Mouse (Mus musculus) thymus, postnatal 10 days (tissue): ENCODE data around the gene Hrh3.
A peak's percentile ranks its signal among the peaks of the same experiment; 100 is the strongest.

Experiments
- DNase-seq, 2 experiments: peaks; one replicate each; pipeline ENCODE4 v3.0.0; 2021; ENCODE audit warnings: low spot score in 2 of 2

The Hrh3 gene

DNA sequence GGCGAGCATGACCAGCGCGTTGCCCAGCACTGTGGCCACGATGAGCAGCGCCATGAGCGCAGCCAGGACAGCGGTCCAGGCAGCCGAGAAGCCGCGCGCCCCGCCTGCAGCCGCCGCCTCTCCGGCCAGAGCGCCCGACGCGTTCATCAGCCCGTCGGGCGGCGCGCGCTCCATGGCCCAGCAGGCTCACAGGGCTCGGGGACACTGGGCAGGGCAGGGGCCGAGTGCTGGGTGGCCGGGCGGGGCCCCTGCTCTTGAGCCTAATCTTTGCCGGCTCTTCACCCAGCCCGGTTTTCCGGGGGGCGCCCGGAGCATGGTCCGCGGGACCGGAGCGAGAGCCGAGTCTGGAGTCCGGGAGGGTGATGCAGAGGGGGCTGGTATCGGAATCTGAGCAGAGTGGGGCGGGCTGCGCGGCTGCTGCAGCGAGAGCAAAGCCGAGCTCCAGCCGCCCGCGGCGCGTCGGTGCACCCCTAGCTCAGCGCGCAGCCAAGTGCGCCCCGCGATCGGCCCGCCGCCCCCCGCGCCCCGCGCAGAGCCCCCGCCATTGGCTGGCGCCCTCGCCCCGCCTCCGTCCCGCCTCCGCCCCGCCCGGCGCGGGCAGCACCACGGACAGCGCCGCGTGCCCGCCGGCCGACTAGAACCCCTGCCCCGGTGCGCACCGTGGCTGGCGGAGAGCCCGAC is at the start of gene Hrh3:
Gene Hrh3, minus strand, starts transcription at position 511 of the 681 bp plus-strand sequence.
- peak; percentile 77 to 87 for DNase-seq

DNA sequence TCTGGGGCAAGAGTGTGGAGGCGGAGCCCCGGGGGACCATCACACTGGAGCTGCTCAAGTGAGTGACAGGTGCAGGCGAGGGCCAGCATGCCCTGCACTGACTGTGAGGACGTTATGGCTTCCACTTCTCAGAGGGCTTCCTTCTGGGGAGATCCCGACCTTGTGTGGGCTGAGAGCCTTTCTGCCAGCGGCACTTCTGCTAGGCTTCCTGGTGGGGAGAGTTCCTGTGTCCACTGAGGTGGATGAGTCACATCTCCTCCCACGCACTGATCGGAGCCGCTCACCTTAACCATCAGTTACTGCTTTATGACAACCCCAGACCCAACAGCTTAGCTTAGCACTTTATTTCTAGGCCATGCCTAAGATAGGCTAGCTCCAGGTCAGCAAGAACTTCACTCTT is 44.3 kb upstream of the Hrh3 start:
- no peak for DNase-seq

DNA sequence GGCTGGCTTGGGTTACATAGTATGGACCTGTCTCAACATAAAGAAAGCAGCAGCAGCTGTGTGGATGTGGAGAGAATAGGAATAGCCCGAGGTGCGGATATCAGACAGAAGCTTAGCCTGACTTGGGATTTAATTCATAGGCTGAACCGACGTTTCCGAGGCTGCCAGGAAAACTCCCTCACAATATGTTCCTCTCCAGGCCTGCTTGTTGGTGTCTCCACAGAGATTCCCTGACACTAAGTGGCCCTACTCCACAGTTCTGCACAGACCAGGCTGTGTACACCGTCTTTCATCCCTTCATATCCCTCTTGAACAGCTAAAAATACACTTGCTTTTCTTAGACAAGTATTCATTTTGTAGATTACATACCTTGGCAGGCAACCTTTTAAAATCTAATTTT is 43.1 kb upstream of the Hrh3 start:
- DNase-seq: no peak

DNA sequence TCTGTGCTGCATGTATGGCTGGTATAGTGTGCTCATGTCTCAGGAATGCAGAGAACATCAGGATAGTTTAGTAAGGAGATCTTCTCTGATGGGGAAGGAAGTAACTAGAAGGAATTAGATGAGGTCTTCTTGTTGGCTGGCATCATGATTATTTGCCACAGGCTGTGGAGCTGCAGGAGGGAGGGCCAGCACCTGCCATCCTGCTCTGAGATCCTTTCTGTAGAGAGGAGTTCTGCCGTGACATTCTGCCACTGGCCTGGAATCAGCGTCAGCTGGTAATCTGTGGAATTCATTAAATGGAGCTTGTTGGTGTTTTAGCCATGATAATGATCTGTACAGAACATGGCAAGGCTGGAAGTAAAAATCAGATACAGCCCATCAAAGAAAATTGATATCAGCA is 41.8 kb upstream of the Hrh3 start:
- no peak for DNase-seq

DNA sequence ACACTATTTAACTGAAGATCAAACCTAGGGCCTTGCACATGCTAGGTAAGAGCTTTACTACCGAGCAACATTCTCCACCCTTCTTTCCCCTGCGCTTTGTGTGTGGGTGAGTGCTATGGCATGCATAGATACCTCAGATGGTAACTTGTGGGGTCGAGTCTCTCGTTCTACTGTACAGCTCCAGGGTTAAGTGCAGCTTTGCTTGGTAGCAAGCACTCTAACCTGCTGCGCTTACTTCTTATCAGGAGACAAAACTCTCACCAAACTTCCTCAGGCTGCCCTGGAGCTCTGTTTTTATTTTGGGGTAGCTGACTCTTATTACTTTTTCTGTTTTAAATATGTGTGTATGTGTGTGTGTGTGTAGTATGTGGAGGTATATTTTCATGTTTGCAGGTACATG is 31.1 kb upstream of the Hrh3 start:
- no peak for DNase-seq

DNA sequence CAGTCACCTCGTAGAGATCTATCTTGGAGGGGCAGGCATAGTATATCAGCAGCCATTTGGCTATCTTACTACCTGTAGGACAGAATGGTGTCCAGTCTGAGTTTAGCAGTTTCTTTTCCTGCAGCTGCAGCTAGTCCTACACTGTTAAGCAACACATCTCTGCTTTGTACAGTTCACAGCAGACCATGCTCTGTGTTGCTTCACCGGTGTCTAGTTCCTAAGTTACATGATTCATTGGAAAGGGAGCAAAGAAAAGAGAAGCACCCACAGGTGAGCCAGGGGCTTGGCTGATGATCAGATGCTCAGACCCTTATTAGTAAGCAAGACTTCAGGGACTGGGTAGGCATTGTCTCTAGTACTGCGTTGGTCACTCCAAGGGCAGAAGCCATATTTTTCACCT is 29.6 kb upstream of the Hrh3 start:
- DNase-seq: no peak

DNA sequence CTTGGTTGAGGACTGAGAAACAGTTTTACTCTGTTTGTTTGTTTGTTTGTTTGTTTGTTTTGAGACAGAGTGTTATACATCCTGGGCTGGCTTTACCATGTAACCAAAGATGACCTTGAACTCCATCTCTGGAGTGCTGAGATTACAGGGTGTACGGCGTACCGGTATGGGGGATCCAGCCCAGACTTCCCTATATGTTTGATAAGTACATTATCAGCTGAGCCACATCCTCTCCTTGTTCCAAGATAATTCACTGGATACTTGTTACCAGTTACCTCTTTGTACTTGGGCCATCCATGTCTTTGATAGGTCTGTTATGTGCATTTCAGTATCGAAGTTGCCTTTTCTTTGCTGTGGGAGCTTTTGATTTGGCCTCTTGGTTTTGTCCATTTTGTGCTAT is 28.9 kb upstream of the Hrh3 start:
- DNase-seq: no peak

DNA sequence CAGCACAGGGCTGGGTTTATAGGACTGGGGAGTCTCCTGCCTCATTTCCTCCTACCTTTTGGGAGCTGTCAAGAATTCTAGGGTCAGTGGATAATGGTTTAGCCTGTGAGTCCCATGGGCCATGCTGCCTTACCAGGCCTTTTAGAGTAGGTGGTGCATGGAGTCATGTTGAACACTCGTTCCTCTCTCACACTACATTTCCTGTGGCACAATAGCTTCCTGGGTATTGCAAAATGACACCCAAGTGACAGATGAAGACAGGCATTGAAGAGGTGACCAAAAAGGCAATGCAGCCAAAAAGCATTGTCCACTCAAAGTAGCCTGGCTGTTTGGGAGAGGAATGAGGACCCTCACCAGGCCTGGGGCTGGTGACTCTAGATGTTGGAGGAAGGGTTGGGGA is 23.4 kb upstream of the Hrh3 start:
- DNase-seq: no peak

DNA sequence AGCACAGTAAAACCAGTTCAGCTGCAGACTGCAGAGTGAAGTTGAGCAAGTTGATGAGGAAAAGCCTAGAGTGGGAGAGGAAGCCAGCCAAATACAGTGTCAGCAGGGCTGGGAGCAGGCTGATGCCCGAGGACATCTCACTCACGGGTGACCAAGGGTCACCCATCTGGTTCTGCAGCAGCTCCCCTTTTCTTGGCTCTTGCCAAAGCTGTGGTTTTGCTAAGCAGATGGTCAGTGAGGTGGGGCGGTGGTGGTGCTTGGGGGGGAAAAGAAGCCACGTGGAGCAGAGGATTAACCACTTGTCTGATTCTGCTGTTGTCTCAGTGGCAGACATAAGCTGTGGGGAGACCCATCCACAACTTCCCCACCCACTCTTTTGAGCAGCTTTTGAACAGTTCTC is 21.9 kb upstream of the Hrh3 start:
- no peak for DNase-seq

DNA sequence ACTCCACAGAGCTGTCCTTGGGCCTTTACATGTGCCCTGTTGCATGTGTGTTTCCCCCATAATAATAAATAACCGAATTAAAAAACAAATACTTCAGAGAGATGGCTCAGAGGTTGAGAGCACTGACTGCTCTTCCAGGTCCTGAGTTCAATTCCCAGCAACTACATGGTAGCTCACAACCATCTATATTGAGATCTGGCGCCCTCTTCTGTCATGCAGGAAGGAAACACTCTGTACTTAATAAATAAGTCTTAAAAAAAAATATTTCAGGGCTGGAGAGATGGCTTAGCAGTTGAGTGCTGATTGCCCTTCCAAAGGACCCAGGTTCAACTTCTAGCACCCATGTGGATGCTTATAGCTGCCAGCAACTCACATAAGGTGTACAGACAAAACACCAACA is 19.9 kb upstream of the Hrh3 start:
- no peak for DNase-seq

DNA sequence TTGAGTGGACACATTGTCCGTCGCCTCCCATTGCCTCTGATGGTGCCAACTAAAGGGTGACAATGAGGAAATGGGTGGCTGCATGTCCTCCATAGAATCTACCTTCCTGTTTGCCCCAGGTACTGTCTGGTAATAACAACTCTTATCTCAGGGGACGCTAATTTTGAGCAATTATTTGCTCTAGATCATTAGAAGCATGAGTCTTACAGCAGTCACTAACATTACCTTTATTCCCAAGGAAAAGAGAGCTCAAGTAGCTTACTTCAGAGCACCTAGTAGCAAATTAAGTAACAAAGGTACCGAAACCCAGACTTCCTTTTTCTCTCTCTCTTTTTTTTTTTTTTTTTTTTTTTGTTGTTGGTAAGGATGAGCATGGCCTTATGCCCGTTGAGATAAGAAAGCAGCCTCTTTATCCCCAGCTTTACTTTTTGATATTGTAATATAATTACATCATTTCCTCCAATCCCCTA is 16.0 kb upstream of the Hrh3 start:
- DNase-seq: no peak

DNA sequence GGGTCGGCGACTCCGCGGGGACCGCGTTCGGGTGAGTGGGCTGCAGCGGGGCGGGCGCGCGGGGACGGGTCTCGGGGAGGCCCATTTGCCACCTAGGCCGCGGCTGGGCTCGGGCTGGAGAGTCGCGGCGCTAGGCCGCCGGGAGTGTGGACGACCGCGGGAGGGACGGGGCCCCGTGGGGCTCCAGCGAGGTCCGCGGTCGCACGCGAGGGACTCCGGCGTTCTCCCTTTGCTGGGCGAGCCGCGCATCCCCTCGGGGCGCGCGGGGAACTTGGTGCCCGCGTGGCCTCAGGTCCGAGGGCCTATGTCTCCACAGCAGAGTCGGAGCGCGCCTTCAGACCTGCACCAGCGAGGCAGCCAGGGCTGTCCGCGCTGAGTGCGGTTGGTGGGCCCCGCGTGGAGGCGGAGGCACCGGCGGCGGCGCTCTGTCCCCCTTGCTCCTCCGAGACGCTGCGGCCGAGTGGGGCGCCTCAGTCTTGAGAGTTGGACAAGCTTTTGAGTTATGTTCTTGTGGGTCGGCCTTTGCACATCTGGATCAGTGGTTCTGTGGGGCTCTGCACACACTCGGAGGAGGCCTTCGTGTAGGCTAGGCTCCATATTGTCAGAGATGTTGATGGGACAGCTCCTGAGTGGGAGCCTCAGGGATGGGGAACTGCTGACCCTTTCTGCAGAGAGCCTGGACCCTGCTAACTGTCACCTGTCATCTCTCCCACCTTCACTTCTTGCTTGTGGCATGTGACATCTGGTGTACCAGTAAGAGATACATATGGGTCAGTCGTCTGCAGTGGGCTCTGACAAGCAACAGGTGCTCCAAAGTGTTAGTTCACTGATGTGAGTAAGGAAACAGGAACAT is 15.4 kb upstream of the Hrh3 start:
- peak in 1 of 2 experiments; percentile 38 for DNase-seq

DNA sequence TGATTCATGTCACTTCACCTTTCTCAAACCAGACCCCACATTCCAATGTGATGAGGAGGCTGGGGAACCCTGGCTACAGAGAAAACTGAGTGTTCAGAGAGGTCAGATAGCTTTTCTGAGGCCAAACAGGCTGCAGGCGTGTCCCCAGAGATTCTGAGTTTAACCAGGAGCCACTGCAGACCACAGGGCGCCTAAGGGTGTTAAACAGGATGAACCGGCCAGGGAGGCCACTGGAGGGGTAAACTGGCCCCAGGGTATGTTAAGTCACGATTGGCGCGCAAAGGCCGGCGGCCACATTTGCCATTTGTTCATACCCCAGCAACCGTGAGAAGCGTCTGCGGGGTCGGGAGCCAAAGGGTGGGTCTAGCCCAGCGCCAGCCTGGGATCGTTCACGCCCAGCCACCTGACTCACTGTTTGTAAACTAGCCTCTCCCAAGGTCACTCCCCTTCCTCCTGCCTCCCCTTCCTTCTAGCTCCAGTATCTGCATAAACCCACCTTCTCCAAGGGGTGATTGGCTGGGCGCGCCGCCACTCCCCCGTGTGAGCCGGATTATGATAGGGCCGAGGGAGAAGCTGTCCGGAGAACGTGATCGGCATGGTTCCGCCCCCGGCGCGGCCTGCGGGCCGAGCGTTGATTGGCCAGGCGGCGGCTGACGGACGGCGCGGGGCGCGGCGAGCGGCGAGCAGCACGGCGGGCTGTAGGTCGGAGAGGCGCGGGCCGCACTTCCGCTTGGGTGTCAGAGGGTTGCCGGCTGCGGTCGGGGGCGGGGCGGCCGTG is 14.6 kb upstream of the Hrh3 start, which contains the start of gene Osbpl2:
Gene Osbpl2, plus strand, starts transcription at position 646 of the 778 bp plus-strand sequence.
- peak; percentile 95 to 98 for DNase-seq

DNA sequence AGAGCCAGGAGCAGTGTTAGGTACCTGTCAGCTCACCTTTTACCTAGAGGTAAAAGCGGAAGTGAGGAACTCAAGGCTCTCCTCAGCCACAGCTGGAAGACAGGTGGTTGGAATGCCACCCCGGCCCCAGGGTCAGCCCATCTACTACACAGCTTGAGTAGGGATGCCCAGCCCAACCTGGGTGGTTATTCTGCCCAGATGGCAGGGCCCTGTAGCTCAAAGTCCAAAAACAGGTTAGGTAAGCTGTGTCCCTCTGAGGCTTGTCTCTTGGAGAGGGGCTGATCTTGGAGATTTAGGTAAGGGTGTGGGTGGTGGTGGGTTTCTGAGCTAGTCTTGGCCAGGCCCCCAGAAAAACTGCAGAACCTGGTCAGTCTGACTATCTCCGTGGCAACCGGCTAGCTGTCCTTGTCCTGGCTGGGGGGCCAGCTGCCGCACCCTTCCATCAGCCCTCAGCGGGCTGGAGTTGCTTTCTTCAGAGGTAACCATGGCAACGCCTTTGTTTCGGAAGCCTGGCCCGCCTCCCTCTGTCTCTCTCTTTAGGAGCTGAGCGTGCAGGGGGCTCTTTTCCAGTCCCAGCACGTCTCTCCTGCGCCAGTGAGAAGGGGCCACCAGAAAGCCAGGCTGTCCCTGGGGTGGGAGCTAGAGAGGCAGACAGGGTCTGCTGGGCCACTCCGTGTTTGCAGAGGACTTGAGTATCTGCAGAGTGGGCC is 13.4 kb upstream of the Hrh3 start:
- DNase-seq: no peak

DNA sequence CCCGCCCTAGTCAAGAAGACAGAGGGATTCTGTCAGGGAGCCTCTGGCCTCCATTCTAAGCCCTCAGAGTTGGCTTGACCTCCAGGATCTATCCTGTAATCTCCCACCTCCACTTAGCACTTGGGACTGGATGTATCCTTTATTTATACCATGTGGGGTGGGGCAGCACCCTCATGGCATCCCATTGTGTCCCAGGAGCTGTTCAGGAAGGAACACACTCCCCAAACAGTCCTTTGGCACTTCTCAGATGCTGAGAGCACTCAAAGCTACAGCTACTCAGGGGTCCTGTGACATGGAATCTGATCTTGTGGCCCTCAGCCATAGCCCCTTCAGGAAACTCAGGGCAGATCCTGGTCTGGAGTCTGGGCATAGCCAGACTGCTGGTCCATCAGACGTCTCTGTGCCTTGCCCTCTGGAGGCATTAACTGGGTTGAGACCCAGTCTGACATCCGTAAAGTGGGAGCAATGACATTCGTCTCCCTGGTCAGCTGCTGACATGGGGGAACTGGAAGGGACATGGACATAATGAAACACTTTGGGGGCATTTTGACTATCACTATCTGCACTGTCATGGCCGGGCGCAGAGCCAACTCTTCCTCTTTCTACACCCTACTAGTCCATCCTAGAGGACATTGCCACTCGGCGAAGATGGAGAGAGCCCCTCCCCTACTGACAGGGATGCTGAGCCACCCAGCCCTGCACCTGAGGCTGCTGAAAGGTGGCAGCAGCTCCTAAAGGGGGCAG is 12.6 kb upstream of the Hrh3 start:
- no peak for DNase-seq

DNA sequence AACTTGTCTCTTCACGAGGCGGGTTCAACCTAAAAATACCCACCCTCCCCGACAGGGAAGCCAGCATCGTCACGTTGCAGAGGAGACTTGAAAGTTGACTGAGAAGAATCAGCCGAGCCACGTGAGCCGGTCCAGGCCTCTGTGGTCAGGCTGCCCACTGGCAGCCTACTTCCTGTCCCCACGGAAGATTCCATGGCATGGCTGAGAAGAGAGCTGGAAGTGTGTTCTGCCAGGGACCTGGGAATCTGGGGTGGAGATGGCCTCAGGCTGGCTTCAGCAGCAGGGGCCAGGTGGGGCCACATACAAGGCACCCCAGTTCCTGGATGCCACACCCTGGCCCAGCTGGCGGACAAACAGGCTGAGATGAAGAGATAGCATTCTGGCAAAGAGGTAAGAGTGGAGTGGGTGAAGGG is 11.8 kb upstream of the Hrh3 start:
- DNase-seq: no peak

DNA sequence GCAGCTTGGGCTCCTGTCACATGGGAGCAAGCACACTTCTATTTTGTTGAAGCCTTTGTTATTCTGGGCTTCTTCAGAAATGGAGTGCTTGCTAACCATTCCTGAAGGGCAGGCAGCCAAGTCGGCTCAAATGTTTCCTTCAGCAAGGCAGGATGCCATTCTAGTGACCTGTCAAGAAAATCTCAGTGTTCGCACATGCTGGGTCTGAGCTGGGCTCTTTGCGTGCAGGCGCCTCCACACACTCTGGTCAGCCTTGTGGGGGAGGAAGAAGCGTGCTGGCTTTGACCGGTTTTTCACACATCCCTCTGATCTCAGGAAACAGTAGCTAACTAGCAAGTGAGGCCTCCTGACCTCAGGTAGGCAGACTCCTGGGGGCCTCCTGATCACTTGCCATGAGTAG is 11.0 kb upstream of the Hrh3 start:
- DNase-seq: no peak

DNA sequence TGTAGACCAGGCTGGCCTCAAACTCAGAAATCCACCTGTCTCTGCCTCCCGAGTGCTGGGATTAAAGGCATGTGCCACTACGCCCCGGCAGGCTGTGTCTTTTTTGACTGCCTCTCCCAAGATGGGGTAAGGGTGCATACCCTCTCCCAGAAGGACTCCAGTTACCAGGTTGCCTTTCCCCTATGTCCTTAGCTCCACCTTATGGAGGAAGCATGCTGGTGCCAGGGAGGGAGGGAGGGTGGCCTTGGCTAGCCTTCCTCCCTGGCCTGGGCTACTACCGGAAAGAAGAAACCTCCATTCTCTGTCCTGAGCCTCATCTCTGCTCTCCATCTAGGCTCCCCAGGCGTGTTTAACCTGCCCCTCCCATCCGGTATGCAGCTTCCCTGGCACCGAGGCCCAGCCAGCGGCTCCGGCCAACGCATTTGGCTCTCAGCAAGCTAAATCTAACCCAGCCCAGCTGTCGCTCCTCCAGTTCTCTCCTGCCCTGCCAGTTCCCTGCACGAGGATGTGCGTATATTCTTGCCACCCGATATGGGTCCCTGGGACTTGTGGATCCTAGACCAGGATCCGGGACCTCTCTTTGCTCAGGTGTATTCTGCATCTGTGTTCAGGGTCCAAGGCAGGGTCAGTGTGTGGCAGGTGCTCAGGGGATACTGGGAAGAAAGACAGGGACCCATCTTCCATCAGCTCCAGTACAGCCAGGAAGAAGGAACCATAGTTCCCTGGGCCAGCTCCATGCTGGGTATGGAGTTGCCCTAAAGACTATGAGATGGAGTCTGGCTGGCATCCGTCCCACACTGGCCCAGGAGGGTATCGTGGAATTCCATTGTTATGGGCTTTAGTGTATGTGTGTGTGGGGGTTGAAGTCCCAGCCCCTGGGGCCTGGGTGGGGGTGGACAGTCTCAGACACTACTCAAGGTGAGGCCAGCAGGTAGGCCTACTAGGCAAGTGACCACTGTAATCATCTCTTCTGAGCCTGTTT is 9.9 kb upstream of the Hrh3 start:
- DNase-seq: no peak

DNA sequence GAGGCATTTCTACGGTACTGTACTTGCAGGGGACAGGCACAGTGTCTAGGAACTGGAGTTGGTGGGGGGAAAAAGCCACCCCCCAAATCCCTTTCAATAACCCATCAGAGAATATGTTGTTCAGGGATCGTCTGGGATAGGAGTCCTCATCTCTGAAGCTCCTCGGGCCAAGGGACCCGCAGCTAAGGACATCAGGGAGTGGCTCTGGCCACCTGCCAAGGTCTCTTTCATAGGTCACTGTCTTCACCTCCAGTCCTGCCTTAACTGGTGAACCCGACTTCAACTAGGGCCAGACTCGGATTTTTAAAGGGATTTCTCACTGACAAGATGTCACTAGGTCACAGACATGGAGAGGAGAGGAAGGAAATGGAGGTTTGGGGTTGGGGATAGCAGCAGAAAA is 4.0 kb upstream of the Hrh3 start:
- no peak for DNase-seq

DNA sequence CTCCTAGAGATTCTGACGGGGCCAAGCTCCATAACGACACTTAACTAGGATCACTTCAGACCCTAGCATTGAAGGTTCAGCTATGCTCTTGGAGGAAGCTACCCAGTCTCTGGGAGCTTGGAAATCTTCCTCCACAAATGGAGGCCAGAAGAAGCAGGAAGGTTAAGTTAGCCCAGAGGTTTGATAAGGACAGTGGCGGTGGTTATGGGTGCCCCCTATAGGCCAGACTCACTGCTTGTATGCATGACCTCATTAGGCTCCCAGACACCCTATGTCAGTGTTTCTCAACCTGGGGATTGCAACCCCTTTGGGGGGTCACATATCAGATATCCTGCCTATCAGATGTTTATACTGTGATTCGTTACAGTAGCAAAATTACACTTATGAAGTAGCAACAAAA is 2.8 kb upstream of the Hrh3 start:
- DNase-seq: peak in 1 of 2 experiments; percentile 57
